Mouse (Mus musculus) mesoderm, embryonic 11.5 days (tissue): ENCODE measurements around the gene Vapb.
A peak's percentile ranks its signal among the peaks of the same experiment; 100 is the strongest.

Experiments
- DNase-seq: peaks from one replicate; pipeline ENCODE4 v3.0.0-alpha.2; 2012; ENCODE audit warnings: low read depth, low spot score

The Vapb gene

GRCm38 (mm10) chr2:173791904-173792757 is 54.8 kb downstream of the Vapb start:
- no peak for DNase-seq

- DNase-seq = no peak
These were observed 56.7 kb downstream of the Vapb start for GRCm38 (mm10) chr2:173794018-173794417.

- no peak for DNase-seq
These were observed 57.5 kb downstream of the Vapb start for GRCm38 (mm10) chr2:173794531-173795510.

GRCm38 (mm10) chr2:173795801-173796673 is 58.7 kb downstream of the Vapb start:
- DNase-seq = no peak

- DNase-seq = no peak
These were observed 59.3 kb downstream of the Vapb start for GRCm38 (mm10) chr2:173796674-173796963.

- no peak for DNase-seq
These were observed 62.2 kb downstream of the Vapb start for GRCm38 (mm10) chr2:173799513-173799912.

- DNase-seq = no peak
These were observed 63.3 kb downstream of the Vapb start for GRCm38 (mm10) chr2:173800566-173800965.

- DNase-seq = peak; percentile 50
These were observed 64.1 kb downstream of the Vapb start for GRCm38 (mm10) chr2:173801405-173801876.

GRCm38 (mm10) chr2:173802176-173802575 is 64.9 kb downstream of the Vapb start:
- DNase-seq = no peak

GRCm38 (mm10) chr2:173802956-173803355 is 65.6 kb downstream of the Vapb start:
- DNase-seq = no peak

GRCm38 (mm10) chr2:173803827-173804226 is 66.5 kb downstream of the Vapb start:
- no peak for DNase-seq

GRCm38 (mm10) chr2:173806621-173807020 is 69.3 kb downstream of the Vapb start:
- DNase-seq = no peak

- DNase-seq = no peak
These were observed 71.6 kb downstream of the Vapb start for GRCm38 (mm10) chr2:173808942-173809341.

- DNase-seq = no peak
These were observed 72.9 kb downstream of the Vapb start for GRCm38 (mm10) chr2:173810036-173810850.

- DNase-seq = no peak
These were observed 73.5 kb downstream of the Vapb start for GRCm38 (mm10) chr2:173810851-173811130.

- no peak for DNase-seq
These were observed 74.5 kb downstream of the Vapb start for GRCm38 (mm10) chr2:173811850-173812249.

- DNase-seq = no peak
These were observed 75.8 kb downstream of the Vapb start for GRCm38 (mm10) chr2:173813071-173813470.

GRCm38 (mm10) chr2:173826287-173826686 is 89.0 kb downstream of the Vapb start:
- DNase-seq = no peak

- no peak for DNase-seq
These were observed 89.9 kb downstream of the Vapb start for GRCm38 (mm10) chr2:173827228-173827627.

GRCm38 (mm10) chr2:173828134-173828533 is 90.8 kb downstream of the Vapb start:
- DNase-seq = no peak
